Mouse (Mus musculus) thymus, postnatal 25 days (tissue): ENCODE measurements at regions not wholly inside any gene's neighbourhood (a gene's known extent, or its start where the extent isn't known, plus 50 kb on each side); places are given as distances from the start of the nearest gene placed in this dataset.

Experiments
- DNase-seq: peaks from one replicate; pipeline ENCODE4 v3.0.0; 2022

DNA sequence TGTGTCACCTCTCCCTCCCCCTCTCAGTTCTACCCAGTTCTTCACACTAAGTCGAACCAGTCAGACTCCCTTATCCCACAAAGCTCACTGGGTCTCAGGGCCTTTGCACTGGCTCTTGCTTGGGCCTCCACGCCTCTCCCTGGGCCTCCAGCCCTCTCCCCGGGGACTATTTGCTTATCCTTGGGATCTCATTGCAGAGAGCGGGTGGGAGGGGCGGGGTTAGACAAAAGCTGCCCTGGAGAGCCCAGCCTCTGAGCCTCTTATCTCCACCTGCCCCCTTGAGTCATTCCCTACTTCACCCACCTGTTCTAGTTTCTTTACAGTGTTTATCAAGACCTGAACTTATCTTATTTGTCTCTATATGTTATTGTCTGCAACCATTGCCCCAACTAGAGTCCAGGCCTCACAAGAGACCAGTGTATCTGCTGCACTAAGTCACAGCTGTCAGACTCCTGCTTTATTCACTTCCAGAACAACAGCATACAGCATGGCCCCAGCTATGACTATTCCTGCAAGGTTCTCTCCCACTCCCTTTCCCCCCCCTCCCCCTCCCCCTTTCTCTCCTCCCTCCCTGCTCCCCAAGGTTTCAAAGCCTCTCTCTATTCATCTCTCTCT lies 450.7 kb downstream of the Wdr11 start:
- DNase-seq: no peak

DNA sequence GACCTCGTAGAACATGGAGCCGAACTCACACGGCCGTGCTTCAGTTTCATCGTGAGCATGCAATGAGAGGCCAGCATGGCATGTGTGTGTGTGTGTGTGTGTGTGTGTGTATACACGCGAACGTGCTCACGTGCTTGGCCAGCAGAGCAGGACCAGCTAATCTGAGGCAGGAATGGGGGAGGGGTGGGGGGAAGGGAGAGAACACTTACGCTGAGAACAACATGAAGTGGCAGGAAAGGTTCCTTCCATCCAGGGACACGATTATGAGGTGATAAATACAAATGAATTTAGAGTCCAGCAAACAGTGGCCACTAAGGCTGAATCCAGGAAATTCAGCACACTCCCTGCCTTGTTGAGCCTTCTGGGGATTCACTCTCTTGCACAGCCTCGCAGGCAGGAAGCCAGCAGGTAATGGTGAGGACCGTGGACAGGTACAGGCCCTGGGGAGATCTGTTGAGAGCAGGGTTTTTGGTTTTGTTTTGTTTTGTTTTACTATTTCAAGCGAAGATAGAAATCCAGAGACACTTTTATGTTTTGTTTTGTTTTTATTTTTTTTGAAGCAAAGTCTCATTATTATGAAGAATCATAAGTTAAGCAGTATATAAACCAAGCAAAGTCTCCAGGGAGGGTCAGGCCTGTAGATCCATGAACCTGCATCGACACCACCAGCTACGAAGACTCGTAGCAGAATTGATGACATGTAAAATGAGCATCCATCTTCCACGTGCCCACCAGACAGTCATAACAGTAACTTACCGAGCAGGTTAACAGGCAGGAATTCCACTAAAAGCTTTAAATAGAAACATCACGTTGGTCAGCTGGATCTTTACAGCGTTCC lies 452.0 kb downstream of the Wdr11 start:
- no peak for DNase-seq

DNA sequence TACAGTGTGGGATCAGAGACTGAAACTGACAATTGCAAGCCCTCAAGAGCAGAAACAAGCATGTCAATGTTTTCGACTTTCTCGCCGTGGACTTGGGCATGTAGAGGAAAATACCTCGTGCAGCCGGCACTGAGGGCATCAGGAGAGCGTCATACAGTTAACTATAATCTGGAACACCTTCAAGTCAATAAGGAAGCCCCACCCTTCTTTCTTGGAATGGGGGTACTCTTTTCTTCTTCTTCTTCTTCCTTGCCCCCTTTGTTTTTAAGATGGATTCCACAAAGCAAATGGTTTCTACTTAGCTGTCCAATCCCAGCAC lies 452.5 kb downstream of the Wdr11 start:
- no peak for DNase-seq

DNA sequence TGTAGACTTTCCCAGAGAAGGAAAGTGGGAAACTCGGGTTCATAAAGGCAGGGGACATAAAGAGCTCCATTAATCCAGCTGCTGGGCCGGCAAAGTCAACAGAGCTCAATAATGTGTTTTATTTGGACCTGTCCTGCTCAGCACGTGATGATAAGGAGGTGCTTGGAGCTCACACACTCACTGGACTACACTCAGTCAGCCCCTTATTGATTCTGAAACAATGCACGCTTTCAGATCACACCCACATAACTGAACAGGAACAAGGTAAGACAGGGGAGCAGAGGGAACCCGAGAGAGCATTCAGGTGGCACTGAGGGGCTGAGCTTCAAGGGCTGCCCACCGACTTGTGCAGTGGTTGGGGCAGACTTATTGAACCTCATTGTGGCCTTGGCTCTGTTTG lies 452.9 kb downstream of the Wdr11 start:
- DNase-seq: no peak

DNA sequence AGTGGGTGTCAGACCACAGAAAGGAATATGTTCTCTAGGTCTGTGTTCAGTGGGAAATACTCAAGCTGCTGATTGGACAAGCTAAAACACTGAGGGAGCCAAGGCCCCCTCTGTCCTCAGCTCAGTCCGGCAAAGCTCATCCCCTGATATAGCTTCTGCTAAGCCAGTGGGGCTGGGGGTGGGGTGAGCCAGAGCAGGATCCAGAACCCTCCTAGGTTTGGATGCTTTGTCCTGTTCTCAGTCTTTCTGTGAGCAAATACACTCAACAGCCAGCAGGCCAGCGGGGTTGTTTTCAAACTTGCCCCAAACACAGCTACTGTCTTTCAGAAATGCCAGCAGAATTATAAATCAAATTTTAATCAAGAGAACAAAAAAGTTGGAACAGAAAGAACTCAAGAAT lies 454.4 kb downstream of the Wdr11 start:
- no peak for DNase-seq

DNA sequence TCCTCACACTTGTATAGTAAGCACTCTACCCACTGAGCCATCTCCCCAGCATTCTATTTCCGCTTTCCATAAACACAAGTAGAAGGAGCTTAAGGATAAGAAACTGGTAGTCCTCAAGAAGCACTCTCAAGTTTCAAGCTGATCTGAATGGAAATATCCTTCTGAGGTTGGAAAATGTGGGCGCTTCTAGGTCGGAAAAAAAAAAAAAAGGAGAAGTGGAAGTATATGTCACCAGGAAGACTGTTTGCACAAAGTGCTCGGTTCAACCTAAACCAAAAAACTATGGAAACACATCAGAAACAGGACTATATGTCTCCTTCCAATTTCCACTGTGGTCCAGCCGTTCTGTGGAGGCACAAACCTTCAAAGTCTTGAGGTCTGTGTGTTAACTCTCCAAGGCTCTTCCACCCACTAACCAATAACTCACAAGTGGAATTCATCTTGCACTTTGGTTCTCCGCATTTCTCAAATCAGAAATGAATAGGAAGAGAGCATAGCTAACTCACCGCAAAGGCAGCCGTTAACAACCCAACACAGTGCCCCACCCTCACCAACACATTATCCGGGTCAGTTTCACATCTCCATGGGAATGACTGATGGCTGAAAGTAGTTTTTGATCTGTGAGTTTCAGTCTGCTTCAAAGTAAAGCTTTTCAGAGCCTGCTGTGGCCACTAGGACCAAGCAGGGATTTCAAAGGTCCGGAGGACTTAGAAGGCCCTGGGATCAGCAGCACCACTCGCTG lies 455.8 kb downstream of the Wdr11 start:
- no peak for DNase-seq

DNA sequence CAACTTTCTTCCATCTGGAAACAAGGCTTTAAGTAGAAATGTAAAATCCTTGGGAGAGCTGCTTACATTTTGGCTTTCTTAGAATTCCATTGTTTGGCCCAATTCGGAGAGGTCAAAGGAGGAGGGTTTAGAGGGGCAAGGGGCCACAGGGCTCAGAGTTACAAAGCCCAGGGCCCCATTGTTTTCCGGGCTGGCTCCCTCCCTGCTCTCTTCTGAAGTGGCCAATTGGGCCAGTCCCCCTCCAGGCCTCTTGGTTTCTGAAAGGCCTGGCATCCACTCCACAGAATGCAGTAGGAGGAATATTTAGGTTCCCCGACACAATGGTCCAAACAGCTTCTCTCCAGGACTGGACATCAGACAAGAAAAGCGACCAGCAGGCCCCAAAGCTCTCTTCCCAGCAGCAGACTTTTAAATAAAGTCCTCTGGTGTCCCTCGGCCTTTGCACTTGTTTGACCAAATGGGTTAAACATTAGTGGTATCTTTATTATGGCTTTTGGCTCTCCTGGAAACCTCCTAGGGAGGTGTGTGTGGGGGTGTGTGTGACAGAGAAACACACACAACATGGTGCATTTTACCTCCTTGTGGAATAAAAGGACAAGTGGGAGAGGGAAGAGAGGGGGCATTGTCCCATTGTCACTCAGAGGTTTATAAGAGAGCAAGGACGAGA lies 456.6 kb downstream of the Wdr11 start:
- DNase-seq: no peak

DNA sequence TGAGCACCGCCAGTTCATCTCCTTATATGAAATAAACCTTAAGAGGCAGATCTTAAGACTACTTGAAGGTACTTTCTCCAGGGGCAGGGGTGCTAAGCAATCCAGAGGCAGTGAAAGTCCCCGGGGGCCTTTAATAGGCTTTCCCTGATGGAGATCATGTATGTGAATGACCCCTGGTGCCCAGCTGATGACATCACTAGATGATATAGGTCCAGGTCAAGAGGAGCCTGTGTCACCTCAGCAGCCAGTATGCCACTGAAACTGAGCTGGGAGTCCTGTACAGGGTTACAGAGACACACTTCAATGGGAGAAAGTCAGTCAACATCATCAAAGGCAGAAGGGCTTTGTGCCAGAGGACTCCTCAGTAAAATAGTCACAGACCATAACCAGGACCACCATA lies 457.8 kb downstream of the Wdr11 start:
- DNase-seq: no peak

DNA sequence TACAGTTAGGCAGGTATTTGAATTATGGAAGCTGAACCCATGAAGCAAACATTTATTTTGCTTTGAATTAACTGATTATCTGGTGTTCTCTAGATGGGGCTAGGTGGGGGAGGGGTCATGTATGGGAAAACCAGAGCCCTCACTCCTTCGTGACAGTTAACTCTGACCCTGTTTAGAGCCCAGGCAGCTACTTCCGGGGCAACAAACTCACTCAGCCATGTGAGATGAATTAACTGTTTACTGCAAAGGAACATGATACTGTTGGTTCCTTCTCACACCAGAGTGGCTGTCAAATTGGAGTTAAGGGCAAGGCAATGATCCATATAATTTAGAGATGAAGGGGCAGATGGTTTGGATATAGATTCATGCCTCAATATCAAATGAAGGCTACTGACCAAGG lies 458.5 kb downstream of the Wdr11 start:
- DNase-seq: no peak

DNA sequence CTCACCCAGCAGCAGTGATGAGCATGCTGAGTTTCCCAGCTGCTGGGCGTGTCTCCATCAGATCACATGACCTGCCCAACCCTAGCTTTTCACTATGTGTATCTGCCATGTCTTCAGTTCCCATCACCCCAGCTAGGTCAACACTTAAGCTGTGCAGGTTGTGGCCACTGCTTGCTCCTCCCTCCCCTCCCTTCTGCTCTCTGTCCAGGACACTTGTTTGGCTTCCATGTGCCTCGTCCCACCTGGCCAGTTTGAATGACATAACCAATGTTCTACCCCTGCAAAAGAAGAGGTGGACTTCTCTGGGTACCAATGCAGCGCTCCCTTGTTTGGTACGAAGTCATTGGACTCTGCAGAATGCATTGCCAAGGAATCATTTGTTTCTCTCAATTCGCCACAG lies 460.7 kb downstream of the Wdr11 start:
- no peak for DNase-seq

DNA sequence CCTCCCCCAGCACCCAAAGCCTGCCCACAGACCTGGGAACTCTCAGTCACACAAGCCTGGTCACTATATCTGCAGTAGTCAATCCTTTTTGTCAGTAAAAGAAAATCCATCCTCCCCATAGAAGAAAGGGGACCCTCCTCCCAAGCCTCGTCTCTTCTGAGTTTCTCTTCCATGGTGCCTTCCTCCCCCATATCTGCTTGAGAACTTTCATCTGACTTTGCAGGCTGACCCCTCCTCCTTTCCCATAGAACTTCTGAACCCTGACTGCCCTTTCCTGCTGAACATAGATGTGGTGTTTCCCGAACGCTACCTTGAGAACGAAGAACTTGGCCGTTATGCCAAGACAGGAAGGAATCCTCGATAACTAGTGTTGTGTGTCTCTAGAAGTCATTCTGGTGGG lies 462.5 kb downstream of the Ate1 start:
- DNase-seq: no peak

DNA sequence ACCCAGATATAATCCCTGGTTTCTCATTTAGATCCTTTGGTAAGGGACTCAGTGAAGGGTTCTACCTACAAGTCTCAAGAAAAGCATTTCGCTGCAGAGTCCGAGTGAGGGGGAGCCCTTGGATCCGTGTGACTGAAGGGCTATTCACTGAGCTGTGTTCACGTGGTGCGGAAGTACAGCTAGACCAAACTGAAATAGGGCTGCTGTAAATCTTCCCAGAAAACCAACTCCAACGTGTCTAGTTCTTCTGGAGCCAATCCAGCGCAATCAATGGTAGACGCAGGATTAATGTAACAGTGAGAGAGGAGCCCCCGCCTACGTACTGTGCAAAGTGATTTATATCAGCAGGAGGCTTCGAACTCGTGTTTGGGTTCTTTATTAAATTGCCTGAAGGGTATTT lies 461.9 kb downstream of the Ate1 start:
- no peak for DNase-seq

DNA sequence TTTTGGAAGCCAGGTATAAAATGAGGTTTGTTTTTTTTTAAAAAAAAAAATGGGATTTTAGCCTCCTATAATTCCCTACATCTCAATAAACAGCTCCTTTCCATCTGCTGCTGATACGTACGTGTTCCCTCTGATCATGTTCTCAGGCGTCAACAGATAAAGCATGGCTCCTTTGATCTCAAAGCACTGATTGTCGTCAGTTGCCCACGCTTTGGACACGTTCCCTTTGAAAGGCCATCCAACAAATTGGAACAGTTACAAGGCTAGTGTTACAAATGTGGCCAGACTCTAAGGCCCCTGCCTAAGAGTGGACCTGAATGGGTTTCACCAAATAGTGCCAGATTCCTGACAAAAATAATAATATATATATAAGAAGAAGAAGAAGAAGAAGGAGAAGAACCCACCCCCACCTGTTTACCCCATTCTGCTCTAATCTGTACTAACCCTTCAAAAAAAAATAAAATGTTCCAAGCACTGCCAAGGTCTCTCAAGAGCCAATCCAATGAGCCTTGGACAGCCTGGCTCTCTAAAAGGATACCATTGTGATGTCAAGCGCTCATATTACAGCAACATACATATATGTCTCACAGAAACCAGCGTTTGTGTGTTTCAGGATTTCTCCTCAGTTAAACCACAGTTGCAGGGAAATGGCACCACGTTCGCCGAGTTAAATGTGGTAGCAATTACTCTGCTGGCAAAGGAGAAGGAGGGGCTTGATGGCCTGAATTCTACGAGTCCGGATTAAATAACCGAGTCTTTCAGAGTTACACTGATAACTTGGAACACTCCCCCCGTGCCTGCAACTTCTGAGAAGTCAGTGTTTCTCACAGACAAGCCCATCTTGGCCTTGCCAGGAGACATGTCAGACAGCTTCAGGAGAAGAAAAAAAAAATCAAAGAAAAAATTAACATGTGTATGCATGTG lies 460.2 kb downstream of the Ate1 start:
- DNase-seq: no peak

DNA sequence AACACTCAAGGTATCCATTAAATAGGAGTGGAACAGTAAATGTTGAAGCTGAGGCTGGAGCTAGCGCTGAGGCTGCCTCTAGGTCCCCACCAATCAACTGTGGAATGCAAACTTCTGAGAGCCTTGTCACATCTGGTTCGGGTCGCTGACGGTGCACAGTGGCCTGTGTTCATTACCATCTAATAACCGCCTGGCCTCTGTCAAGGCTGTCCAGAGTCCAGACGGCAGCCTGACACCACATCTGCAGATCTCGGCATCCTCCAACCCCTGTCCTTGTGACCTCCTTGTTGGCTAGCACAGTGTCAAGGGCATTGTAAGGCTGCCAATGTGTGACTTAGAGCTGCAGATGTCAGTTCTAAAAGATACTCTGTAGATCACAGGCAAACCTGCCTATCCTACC lies 455.7 kb downstream of the Ate1 start:
- DNase-seq: no peak

DNA sequence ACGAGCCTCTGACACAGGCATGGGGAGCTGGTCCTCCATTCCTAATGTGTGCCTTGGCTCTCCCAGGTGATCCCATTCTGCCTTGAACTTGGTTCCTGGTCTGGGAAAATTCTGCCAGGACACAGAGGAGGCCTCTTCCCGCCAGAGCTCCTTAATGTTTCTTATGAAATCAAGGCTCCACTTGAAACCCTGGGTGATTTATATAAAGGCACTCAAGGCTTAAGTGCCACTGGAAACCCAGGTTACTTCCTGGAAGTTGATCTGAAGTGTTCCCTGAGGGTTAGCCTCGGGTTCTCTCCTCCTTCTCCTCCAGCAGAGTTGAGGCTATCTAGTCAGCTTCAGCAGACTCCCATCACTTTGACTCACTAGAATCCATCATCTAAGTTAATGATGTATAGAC lies 451.9 kb downstream of the Ate1 start:
- DNase-seq: no peak

DNA sequence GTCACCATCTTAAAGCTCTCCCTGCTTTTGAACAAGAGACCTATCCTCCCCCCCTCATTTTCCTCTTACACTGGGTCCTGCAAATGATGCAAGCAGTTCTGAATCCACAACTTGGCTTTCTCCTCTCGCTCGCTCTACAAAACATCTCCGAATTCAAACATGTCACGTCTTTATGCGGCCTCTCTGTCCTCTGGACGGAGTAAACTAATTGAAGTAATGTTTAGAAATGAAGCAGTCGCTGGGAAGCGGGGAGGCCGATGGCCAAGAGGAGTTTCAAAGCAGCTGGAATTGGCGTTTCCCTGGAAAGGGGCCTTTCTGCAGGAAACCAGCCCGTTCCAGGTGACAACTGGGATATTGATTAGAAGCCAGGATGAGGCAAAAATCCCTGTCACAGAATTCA lies 446.8 kb downstream of the Ate1 start:
- DNase-seq: no peak

DNA sequence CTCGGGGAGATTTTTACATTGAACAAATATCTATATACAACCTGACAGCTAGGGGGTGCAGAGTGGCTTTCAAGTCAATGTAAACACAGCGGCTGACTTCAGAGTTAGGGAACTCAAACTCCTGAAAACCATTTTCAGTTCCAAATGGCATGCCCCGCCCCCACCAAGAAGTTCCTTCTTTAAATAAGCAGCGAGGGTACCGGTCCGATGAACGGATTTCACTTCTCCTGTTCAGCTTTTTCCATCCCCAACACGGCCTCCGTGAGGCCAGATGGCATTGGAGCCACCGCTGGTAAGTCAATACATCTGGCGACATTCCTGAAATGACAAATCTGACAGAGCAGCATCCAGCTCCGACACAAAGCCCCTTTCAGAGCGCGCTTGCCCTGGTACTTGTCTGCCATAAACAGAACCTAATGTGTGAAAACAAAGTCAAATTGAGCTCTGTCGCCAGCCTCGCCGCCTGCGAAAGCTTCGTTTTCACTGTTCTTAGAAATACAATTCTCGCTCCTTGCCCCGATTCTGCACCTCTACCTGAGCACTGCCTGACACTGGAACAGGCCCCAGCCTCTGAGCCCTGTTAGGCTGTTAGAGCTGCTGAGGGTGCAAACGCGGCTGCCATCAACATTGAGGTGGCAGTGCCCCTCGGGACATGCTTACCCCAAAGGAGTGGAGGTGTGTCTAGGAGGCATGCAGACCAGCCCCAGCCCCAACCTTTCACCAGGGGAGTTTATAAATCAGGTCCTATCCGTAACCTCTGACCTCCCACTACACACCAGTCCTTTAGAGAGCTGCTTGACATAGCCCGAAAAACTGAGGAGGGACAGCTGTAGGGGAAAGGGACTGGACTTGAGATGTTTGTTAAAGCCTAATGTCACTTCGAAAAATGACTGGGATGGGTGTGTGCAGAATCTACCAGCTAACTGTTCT lies 446.0 kb downstream of the Ate1 start:
- DNase-seq: no peak

DNA sequence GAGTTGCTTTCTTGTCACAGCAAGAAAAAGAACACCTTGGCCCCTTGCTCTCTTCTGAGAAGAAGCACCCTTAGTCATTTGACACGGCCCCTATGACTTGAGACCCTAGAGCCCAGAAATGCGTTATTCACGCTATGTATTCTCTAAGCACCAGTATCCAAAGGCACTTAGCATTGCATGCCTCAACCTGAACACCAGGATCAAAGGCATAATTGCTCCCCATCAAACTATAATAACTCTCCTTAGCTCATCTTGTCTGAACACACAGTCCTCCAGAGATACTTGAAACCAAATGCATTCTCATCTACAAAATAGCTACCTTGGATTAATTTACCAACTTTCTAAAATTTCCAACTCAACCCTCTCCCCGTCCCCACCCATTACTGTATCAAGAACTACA lies 437.5 kb downstream of the Ate1 start:
- no peak for DNase-seq

DNA sequence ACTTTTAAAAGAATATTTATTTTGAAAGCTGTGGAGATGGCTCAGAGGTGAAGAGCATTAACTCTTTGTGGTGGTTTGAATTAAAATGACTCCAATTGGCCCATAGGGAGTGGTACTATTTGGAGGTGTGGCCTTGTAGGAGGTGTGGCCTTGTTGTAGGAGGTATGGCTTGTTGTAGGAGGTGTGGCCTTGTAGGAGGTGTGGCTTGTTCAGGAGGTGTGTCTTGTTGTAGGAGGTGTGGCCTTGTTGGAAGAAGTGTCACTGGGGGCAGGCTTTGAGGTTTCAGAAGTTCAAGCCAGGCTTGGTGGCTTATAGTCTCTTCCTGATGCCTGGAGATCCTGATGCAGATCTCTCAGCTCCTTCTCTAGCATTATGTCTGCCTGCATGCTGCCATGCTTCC lies 434.5 kb downstream of the Ate1 start:
- DNase-seq: no peak

DNA sequence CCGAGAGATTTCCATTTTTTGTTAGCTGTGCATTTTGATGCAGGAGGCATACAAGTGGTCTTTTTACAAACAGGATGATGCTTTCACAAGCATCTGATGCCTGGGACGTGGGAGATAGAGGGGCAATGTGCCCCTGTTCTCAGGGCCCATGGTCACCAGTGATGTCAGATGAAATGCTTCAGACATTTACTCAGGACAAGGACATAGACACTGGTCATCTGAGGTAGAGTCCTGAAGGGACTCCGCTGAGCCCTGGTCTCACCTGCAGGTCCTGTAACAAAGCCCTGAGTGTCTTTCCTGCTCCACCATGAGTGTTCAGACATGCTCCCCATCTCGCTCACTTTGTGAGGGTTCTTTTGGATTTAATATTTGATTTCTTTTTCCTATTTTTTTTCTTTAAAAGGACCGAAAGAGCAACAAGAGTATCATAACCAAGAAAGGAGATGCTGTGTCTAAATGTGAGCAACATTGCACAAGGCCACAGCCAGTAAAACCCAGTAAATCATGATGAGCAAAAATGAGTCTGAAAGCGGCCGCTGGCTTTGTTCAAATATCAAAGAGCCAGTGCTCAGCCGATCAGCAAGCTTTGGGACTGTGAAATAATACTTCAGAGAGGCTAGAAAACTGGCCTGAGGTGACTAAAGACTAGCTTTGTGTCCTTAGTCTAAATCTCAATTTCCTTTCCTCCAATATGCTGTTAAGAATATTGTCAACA lies 430.1 kb downstream of the Ate1 start:
- DNase-seq: no peak

DNA sequence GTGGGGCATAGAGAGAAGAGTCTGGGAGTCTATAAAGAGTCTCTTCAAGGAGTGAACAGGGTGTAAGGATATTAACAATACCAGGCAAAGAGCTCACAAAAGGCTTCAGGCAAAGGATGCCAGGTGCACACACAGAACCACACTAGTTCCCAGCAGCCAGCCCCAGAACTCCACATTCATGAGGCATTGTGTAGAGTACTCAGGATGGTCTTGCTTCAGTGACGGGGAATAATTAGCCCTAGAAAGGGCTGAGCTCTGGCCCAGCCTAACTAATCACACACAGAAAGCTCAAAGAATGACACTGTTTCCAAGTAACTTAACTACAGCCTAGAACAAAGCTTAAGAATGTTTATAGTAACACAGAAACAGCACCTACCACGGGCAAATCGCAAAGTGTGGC lies 428.2 kb downstream of the Ate1 start:
- DNase-seq: no peak
